Mouse (Mus musculus): ENCODE measurements around the gene Olfr1438-ps1. TPM values are rescaled to one million over a fixed set of nuclear protein-coding genes. Genes with fewer than 3 reads are reported as not detected.
"Not testable (repeated sequence)": the region's sequence is repeated elsewhere in the genome, so short reads cannot be mapped to it uniquely, and the experiment has no call there.

Olfr1438-ps1 gene
- not detected in 2 replicates for polyA plus RNA-seq (2016; fragmentation: Nextera tagmentation; extraction: Ambion mirVana)

- Histone ChIP-seq H3K9me3 (no peaks in the 10 kb centered on the region), H3K36me3 (no peaks in the 10 kb centered on the region), H3K4me2 (replicated peaks) (no peak within 1 kb of the TSS), H3K9ac (no peak within 1 kb of the TSS), H3K4me3 (no peak within 1 kb of the TSS), H3K27me3 (no peaks in the 10 kb centered on the region), H3K27ac (no peak within 1 kb of the TSS), H3K4me1 (no peaks in the 10 kb centered on the region)
- ATAC-seq (ENCODE audit: insufficient number of reproducible peaks, insufficient read depth, low FRiP score, low TSS enrichment): no peak
- WGBS: 80% methylated on average over 3 of the region's 3 CpGs
These were observed at the start of gene Olfr1438-ps1 for GRCm38 (mm10) chr19:12335810-12336209. Gene Olfr1438-ps1, minus strand, starts transcription at chr19:12335910.

- no peak for ATAC-seq (ENCODE audit: insufficient number of reproducible peaks, insufficient read depth, low FRiP score, low TSS enrichment)
- no peak overlapping the region for H3K27ac ChIP-seq
- no peaks in the 10 kb centered on the region for H3K9me3 ChIP-seq
- no peak overlapping the region for H3K4me3 ChIP-seq
- no peaks in the 10 kb centered on the region for H3K4me1 ChIP-seq
- H3K4me2 ChIP-seq (replicated peaks): no peak overlapping the region
- no peaks in the 10 kb centered on the region for H3K27me3 ChIP-seq
- H3K36me3 ChIP-seq: no peaks in the 10 kb centered on the region
- WGBS: 77% methylated on average over 2 of the region's 2 CpGs
- H3K9ac ChIP-seq: no peak overlapping the region
These were observed 38.8 kb upstream of the Olfr1438-ps1 start for GRCm38 (mm10) chr19:12374465-12375025.

- no peaks in the 10 kb centered on the region for H3K36me3 ChIP-seq
- no peak overlapping the region for H3K4me2 ChIP-seq (replicated peaks)
- no peak overlapping the region for H3K4me3 ChIP-seq
- no peak overlapping the region for H3K9ac ChIP-seq
- no peaks in the 10 kb centered on the region for H3K4me1 ChIP-seq
- no peaks in the 10 kb centered on the region for H3K9me3 ChIP-seq
- no peaks in the 10 kb centered on the region for H3K27me3 ChIP-seq
- ATAC-seq (ENCODE audit: insufficient number of reproducible peaks, insufficient read depth, low FRiP score, low TSS enrichment): no peak
- no peak overlapping the region for H3K27ac ChIP-seq
- 74% methylated on average over 3 of the region's 3 CpGs for WGBS
These were observed 37.3 kb upstream of the Olfr1438-ps1 start for GRCm38 (mm10) chr19:12373004-12373403.

DNA sequence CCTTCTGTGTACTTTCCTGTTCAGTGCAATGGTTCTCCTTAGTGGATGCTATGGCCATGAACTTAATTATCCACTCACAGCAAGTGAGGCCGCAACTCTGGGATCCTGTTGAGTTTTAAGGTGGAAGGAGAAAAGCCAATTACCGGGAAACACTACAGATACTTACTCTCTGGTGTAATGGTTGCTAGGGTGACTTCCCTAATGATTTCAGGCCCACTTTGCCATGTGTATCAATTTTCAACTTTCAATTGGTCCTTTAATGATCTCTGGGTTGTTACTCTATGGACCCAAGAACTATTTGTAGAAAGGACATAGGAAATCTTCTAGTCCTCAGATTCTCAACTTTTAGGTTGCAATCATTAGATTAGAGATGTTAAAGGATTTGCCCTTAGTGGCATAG is 10.7 kb downstream of the Olfr1438-ps1 start, which contains the start of gene Olfr1437:
Olfr1437 (minus strand) TSS at position 101 of the 400 bp plus-strand sequence.
- Histone ChIP-seq H3K27me3 (no peaks in the 10 kb centered on the region), H3K4me3 (no peak within 1 kb of the TSS), H3K27ac (no peak within 1 kb of the TSS), H3K4me1 (no peaks in the 10 kb centered on the region), H3K9me3 (no peaks in the 10 kb centered on the region), H3K9ac (no peak within 1 kb of the TSS), H3K36me3 (no peaks in the 10 kb centered on the region), H3K4me2 (replicated peaks) (no peak within 1 kb of the TSS)
- no peak for ATAC-seq (ENCODE audit: insufficient number of reproducible peaks, insufficient read depth, low FRiP score, low TSS enrichment)
- WGBS: 74% methylated on average over 2 of the region's 2 CpGs

DNA sequence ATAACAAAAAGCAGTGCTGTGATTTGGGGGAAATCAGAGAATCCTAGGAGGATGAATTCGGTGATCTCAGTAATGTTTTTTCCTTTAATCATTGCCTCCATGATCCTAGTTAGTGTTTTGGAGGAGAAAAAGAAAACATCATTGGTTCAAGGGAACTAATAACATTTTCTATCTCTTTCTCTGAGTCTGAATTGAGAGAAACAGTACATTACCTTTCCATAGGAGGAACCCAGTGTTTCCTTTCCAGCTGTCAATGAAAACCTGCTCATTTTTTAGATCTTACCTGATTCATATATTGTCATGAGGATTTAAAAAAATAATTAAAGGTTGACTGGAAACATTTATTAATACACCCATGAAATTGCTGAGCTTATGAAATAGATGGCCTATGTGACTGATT is 36.7 kb downstream of the Olfr1438-ps1 start, which contains the start of gene Olfr1436:
Olfr1436 (minus strand) TSS at position 101 of the 400 bp plus-strand sequence.
- not testable (repeated sequence) for H3K4me1 ChIP-seq; ATAC-seq (ENCODE audit: insufficient number of reproducible peaks, insufficient read depth, low FRiP score, low TSS enrichment)
- WGBS: 77% methylated on average over 1 of the region's 1 CpGs

DNA sequence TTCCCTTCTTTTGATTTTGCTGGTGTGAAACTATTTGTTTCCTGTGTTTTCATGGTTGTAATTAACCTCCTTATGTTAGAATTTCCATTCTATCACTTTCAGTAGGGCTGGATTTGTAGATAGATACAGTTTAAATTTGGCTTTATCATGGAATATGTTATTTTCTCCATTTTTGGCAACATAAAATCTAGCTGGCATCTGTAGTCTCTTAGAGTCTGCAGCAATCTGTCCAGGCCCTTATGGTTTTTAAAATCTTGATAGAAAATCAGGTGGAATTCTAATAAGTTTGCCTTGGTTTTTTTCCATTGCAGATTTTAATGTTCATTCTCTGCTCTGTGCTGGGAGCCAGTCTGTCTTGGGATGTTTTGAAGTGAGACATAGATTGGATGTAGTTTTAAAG is 42.7 kb downstream of the Olfr1438-ps1 start:
- Histone ChIP-seq H3K4me3 (no peak overlapping the region), H3K27me3 (no peaks in the 10 kb centered on the region), H3K27ac (no peak overlapping the region), H3K36me3 (no peaks in the 10 kb centered on the region), H3K9ac (no peak overlapping the region), H3K4me1 (no peaks in the 10 kb centered on the region), H3K4me2 (replicated peaks) (no peak overlapping the region), H3K9me3 (no peaks in the 10 kb centered on the region)
- no peak for ATAC-seq (ENCODE audit: insufficient number of reproducible peaks, insufficient read depth, low FRiP score, low TSS enrichment)

More for the DNA sequence above, 36.7 kb downstream of the Olfr1438-ps1 start, which contains the start of gene Olfr1436:
- H3K9me3 ChIP-seq; H3K4me2 ChIP-seq (replicated peaks); H3K36me3 ChIP-seq; H3K27ac ChIP-seq; H3K4me3 ChIP-seq; H3K9ac ChIP-seq; H3K27me3 ChIP-seq: not testable (repeated sequence)

GRCm38 (mm10) chr19:12279554-12279953 is 56.2 kb downstream of the Olfr1438-ps1 start, which contains the start of gene Olfr1434:
Gene Olfr1434, plus strand, starts transcription at chr19:12279854.
- no peak within 1 kb of the TSS for H3K27ac ChIP-seq
- no peak within 1 kb of the TSS for H3K9ac ChIP-seq
- H3K36me3 ChIP-seq: no peaks in the 10 kb centered on the region
- H3K4me3 ChIP-seq: no peak within 1 kb of the TSS
- no peaks in the 10 kb centered on the region for H3K9me3 ChIP-seq
- ATAC-seq (ENCODE audit: insufficient number of reproducible peaks, insufficient read depth, low FRiP score, low TSS enrichment): no peak
- no peaks in the 10 kb centered on the region for H3K27me3 ChIP-seq
- no peak within 1 kb of the TSS for H3K4me2 ChIP-seq (replicated peaks)
- H3K4me1 ChIP-seq: no peaks in the 10 kb centered on the region
- WGBS: 63% methylated on average over 2 of the region's 2 CpGs

Other genes starting within 250 kb of the Olfr1438-ps1 start
- not detected in 2 replicates for gene Olfr1426, start 243.9 kb downstream of the Olfr1438-ps1 start, polyA plus RNA-seq (2016; fragmentation: Nextera tagmentation; extraction: Ambion mirVana)
- gene Olfr1427, start 232.6 kb downstream of the Olfr1438-ps1 start, polyA plus RNA-seq (2016; fragmentation: Nextera tagmentation; extraction: Ambion mirVana): not detected in 2 replicates
- not detected in 2 replicates for gene Olfr1428, start 220.0 kb downstream of the Olfr1438-ps1 start, polyA plus RNA-seq (2016; fragmentation: Nextera tagmentation; extraction: Ambion mirVana)
- gene Olfr76, start 212.7 kb downstream of the Olfr1438-ps1 start, polyA plus RNA-seq (2016; fragmentation: Nextera tagmentation; extraction: Ambion mirVana): not detected in 2 replicates
- gene Olfr1555-ps1, start 165.8 kb downstream of the Olfr1438-ps1 start, polyA plus RNA-seq (2016; fragmentation: Nextera tagmentation; extraction: Ambion mirVana): not detected in 2 replicates
- not detected in 2 replicates for gene Olfr1431, start 135.3 kb downstream of the Olfr1438-ps1 start, polyA plus RNA-seq (2016; fragmentation: Nextera tagmentation; extraction: Ambion mirVana)
- not detected in 2 replicates for gene Olfr1432, start 103.3 kb downstream of the Olfr1438-ps1 start, polyA plus RNA-seq (2016; fragmentation: Nextera tagmentation; extraction: Ambion mirVana)
- not detected in 2 replicates for gene Olfr262, start 94.3 kb downstream of the Olfr1438-ps1 start, polyA plus RNA-seq (2016; fragmentation: Nextera tagmentation; extraction: Ambion mirVana)
- not detected in 2 replicates for gene Olfr235, start 74.9 kb downstream of the Olfr1438-ps1 start, polyA plus RNA-seq (2016; fragmentation: Nextera tagmentation; extraction: Ambion mirVana)
- 0.08 TPM in 1 of 2 replicates, not detected in the other for gene Olfr1434, start 56.1 kb downstream of the Olfr1438-ps1 start, polyA plus RNA-seq (2016; fragmentation: Nextera tagmentation; extraction: Ambion mirVana)
- not detected in 2 replicates for gene Olfr1436, start 36.8 kb downstream of the Olfr1438-ps1 start, polyA plus RNA-seq (2016; fragmentation: Nextera tagmentation; extraction: Ambion mirVana)
- gene Olfr1437, start 10.8 kb downstream of the Olfr1438-ps1 start, polyA plus RNA-seq (2016; fragmentation: Nextera tagmentation; extraction: Ambion mirVana): not detected in 2 replicates
- gene Olfr1440, start 51.4 kb upstream of the Olfr1438-ps1 start, polyA plus RNA-seq (2016; fragmentation: Nextera tagmentation; extraction: Ambion mirVana): not detected in 2 replicates
- not detected in 2 replicates for gene Olfr1441, start 81.5 kb upstream of the Olfr1438-ps1 start, polyA plus RNA-seq (2016; fragmentation: Nextera tagmentation; extraction: Ambion mirVana)
- not detected in 2 replicates for gene Pfpl, start 92.0 kb upstream of the Olfr1438-ps1 start, polyA plus RNA-seq (2016; fragmentation: Nextera tagmentation; extraction: Ambion mirVana)
- gene Mpeg1, start 124.9 kb upstream of the Olfr1438-ps1 start, polyA plus RNA-seq (2016; fragmentation: Nextera tagmentation; extraction: Ambion mirVana): 0.41 and 0.49 TPM in 2 replicates
- gene Dtx4, start 165.5 kb upstream of the Olfr1438-ps1 start, polyA plus RNA-seq (2016; fragmentation: Nextera tagmentation; extraction: Ambion mirVana): 10.9 and 13.2 TPM in 2 replicates
- 21.6 and 23.4 TPM in 2 replicates for gene Fam111a, start 209.8 kb upstream of the Olfr1438-ps1 start, polyA plus RNA-seq (2016; fragmentation: Nextera tagmentation; extraction: Ambion mirVana)